Mouse (Mus musculus) lung, adult 2 months (tissue): ENCODE measurements around the gene Cdc42ep5. TPM values are rescaled to one million over a fixed set of nuclear protein-coding genes. Genes with fewer than 3 reads are reported as not detected.

Source experiments
- DNase-seq: peaks from one replicate; pipeline ENCODE4 v3.0.0; 2022
- H3K4me1 ChIP-seq: fragments of 200-500 bp; 2 replicates; pipeline ENCODE4 v1.6.1; 2011; ENCODE audit warnings: low read length; ENCODE audit not compliant: control insufficient read depth, insufficient read depth
- H3K4me3 ChIP-seq: fragments of 200-500 bp; replicated peaks from 2 replicates; pipeline ENCODE3; 2011; ENCODE audit warnings: low read depth, mild to moderate bottlenecking, control low read depth, low read length; ENCODE audit errors: extremely low read depth
- CTCF ChIP-seq: fragments of 200-500 bp; IDR thresholded peaks from 2 replicates; pipeline ENCODE4 v1.5.1; 2011; ENCODE audit warnings: mild to moderate bottlenecking, low read length, control low read depth; ENCODE audit not compliant: insufficient read depth
- POLR2A ChIP-seq: fragments of 200-500 bp; IDR thresholded peaks from 2 replicates; pipeline ENCODE4 v1.6.1; 2011; ENCODE audit warnings: low read depth, mild to moderate bottlenecking, control low read depth, low read length, borderline replicate concordance; ENCODE audit errors: extremely low read depth
- WGBS: fragments of 180-500 bp; shearing (Covaris S2); methylation state at CpG from one replicate; pipeline ENCODE4 v1.1.7; 2018; 5-methylcytosine and 5-hydroxymethylcytosine counted together
- polyA plus RNA-seq: library from polyadenylated mRNA; depleted of rRNA; stranded (reverse); fragments of >200 nt; gene quantifications from 2 replicates; pipeline ENCODE4 v1.2.3, GENCODE M21; 2012

Gene Cdc42ep5
- polyA plus RNA-seq, 1 experiment = 51.8 TPM

GRCm38 (mm10) chr7:4146241-4147180, 18.1 kb downstream of the Cdc42ep5 start:
- TF ChIP-seq CTCF (no peak), POLR2A (no peak)
- DNase-seq = no peak
- WGBS = 89% methylated on average over 23 of the region's 23 CpGs
- peaks cover 9% of the 10 kb centered on the region for H3K4me1 ChIP-seq
- H3K4me3 ChIP-seq = no peak overlapping the region

- 48% methylated on average over 6 of the region's 6 CpGs for WGBS
- peak; percentile 42 for DNase-seq
- TF ChIP-seq POLR2A (no peak), CTCF (peak; percentile 82)
These were observed 19.0 kb downstream of the Cdc42ep5 start for GRCm38 (mm10) chr7:4145552-4146190.

GRCm38 (mm10) chr7:4144766-4145551, 19.7 kb downstream of the Cdc42ep5 start:
- 95% methylated on average over 20 of the region's 20 CpGs for WGBS
- H3K4me1 ChIP-seq = peaks cover 6% of the 10 kb centered on the region
- no peak for DNase-seq
- TF ChIP-seq POLR2A = no peak
- no peak for TF ChIP-seq CTCF
- no peak overlapping the region for H3K4me3 ChIP-seq

More at GRCm38 (mm10) chr7:4145552-4146190, 19.0 kb downstream of the Cdc42ep5 start:
- Histone ChIP-seq H3K4me3 (no peak overlapping the region), H3K4me1 (peaks cover 6% of the 10 kb centered on the region)

GRCm38 (mm10) chr7:4144046-4144445, 20.6 kb downstream of the Cdc42ep5 start:
- peak; percentile 2 for DNase-seq
- TF ChIP-seq POLR2A = no peak
- TF ChIP-seq CTCF = no peak
- Histone ChIP-seq H3K4me3 (no peak overlapping the region), H3K4me1 (peaks cover 6% of the 10 kb centered on the region)
- 93% methylated on average over 13 of the region's 13 CpGs for WGBS

- DNase-seq = peak; percentile 2
- peaks cover 7% of the 10 kb centered on the region for H3K4me1 ChIP-seq
- 91% methylated on average over 19 of the region's 19 CpGs for WGBS
- TF ChIP-seq POLR2A (no peak), CTCF (no peak)
- no peak overlapping the region for H3K4me3 ChIP-seq
These were observed 21.2 kb downstream of the Cdc42ep5 start for GRCm38 (mm10) chr7:4143506-4143905.

- DNase-seq = no peak
- WGBS = 93% methylated on average over 10 of the region's 10 CpGs
- H3K4me3 ChIP-seq = no peak overlapping the region
- peaks cover 8% of the 10 kb centered on the region; the same call in 1 of the 2 replicates for H3K4me1 ChIP-seq
- TF ChIP-seq POLR2A = no peak
- TF ChIP-seq CTCF = no peak
These were observed 21.7 kb downstream of the Cdc42ep5 start for GRCm38 (mm10) chr7:4142796-4143445.

- peaks cover 9% of the 10 kb centered on the region; the same call in 1 of the 2 replicates for H3K4me1 ChIP-seq
- TF ChIP-seq CTCF (no peak), POLR2A (no peak)
- no peak for DNase-seq
- WGBS = 87% methylated on average over 6 of the region's 6 CpGs
- H3K4me3 ChIP-seq = no peak overlapping the region
These were observed 22.9 kb downstream of the Cdc42ep5 start for GRCm38 (mm10) chr7:4141648-4142325.

GRCm38 (mm10) chr7:4139391-4139790, 25.3 kb downstream of the Cdc42ep5 start:
- WGBS = 90% methylated on average over 5 of the region's 5 CpGs
- no peak for DNase-seq
- no peak overlapping the region for H3K4me3 ChIP-seq
- H3K4me1 ChIP-seq = peaks cover 9% of the 10 kb centered on the region; the same call in 1 of the 2 replicates
- TF ChIP-seq POLR2A = no peak
- TF ChIP-seq CTCF = no peak
